In genomic region chr13:93628861-93629260, GRCm38 (mm10) we compare ENCODE assay signal across 25 mouse cellular contexts. TPM values are rescaled to one million over a fixed set of nuclear protein-coding genes. Genes with fewer than 3 reads are reported as not detected.
"Had no signal": no experiment of that assay in that cellular context is flagged by ENCODE, and none has a peak within 500 bp of the region (broad histone marks: within the 10 kb centered on the region; RNA-seq: fewer than 3 reads in every experiment).

No protein-coding gene starts in this region.

- H3K27me3 ChIP-seq: liver, embryonic 13.5 days had no signal

- H3K4me3 ChIP-seq: left cerebral cortex, adult 2 months; liver, embryonic 13.5 days had no signal

- H3K9me3 ChIP-seq: liver, embryonic 13.5 days had no signal

- H3K4me1 ChIP-seq: liver, embryonic 13.5 days had no signal

- H3K4me2 ChIP-seq: liver, embryonic 13.5 days; midbrain, embryonic 11.5 days had no signal

- DNase-seq: kidney, postnatal 10 days; kidney, postnatal 36 days; layer of hippocampus, postnatal 36 days; liver, embryonic 13.5 days; lung, adult 2 months; lung, postnatal 14 days; lung, postnatal 4 days; midbrain, embryonic 14.5 days; thymus, adult 2 months; thymus, postnatal 14 days; thymus, postnatal 4 days had no signal

- H3K27ac ChIP-seq: left cerebral cortex, adult 2 months; liver, embryonic 13.5 days had no signal

- H3K9ac ChIP-seq: liver, embryonic 13.5 days had no signal

RNA-seq across cellular contexts. Expression of gene Bhmt, which starts 8.9 kb away (rescaled TPM):
- total RNA-seq: layer of hippocampus, adult 8-10 months; layer of hippocampus, postnatal 10 days; layer of hippocampus, postnatal 36 days; left cerebral cortex, adult 2 months; left cerebral cortex, postnatal 10 days; left cerebral cortex, postnatal 36 days; megakaryocyte progenitor cell, adult 5-6 weeks; megakaryocyte-erythroid progenitor cell, adult 5-6 weeks had no signal
- polyA plus RNA-seq: midbrain, embryonic 11.5 days; midbrain, postnatal 0 days; neural tube, embryonic 11.5 days; spleen, adult 2 months had no signal

RNA-seq across cellular contexts. Expression of gene Bhmt2, which starts 45.2 kb away (rescaled TPM):
- total RNA-seq: megakaryocyte progenitor cell, adult 5-6 weeks; megakaryocyte-erythroid progenitor cell, adult 5-6 weeks; midbrain, postnatal 0 days had no signal
- polyA plus RNA-seq: limb, embryonic 11.5 days; midbrain, embryonic 11.5 days; midbrain, embryonic 14.5 days; midbrain, postnatal 0 days; neural tube, embryonic 11.5 days; neural tube, embryonic 14.5 days; spleen, adult 2 months; thymus, adult 2 months had no signal

RNA-seq across cellular contexts. Expression of gene Dmgdh, which starts 45.4 kb away (rescaled TPM):
- total RNA-seq: megakaryocyte progenitor cell, adult 5-6 weeks; megakaryocyte-erythroid progenitor cell, adult 5-6 weeks; midbrain, postnatal 0 days had no signal
- polyA plus RNA-seq: limb, embryonic 11.5 days; lung, embryonic 16.5 days; midbrain, embryonic 11.5 days; neural tube, embryonic 11.5 days; spleen, adult 2 months had no signal
